Comparison of ENCODE assay signal across 9 mouse cellular contexts in genomic region chr4:43760460-43760859, GRCm38 (mm10). TPM values are rescaled to one million over a fixed set of nuclear protein-coding genes. Genes with fewer than 3 reads are reported as not detected.
DNase-seq lines count a peak whose midpoint lies in the region; ATAC-seq and TF ChIP-seq lines count a peak whose summit lies in the region.
"Had no signal": no experiment of that assay in that cellular context is flagged by ENCODE, and none has a peak within 500 bp of the region (broad histone marks: within the 10 kb centered on the region; RNA-seq: fewer than 3 reads in every experiment).

No protein-coding gene starts in this region.

- no peaks in the 10 kb centered on the region for H3K36me3 ChIP-seq in forebrain, embryonic 14.5 days (ENCODE audit: control insufficient read depth, insufficient read depth, low read length)
- no peaks in the 10 kb centered on the region for H3K36me3 ChIP-seq in forebrain, embryonic 12.5 days (replicated peaks)
- H3K36me3 ChIP-seq in midbrain, postnatal 0 days (ENCODE audit: insufficient read depth, low read length) = no peaks in the 10 kb centered on the region
- H3K36me3 ChIP-seq in midbrain, embryonic 15.5 days (replicated peaks) = no peaks in the 10 kb centered on the region
- H3K36me3 ChIP-seq: heart, embryonic 15.5 days had no signal

- H3K9ac ChIP-seq in forebrain, embryonic 14.5 days (ENCODE audit: low read length) = no peak overlapping the region
- H3K9ac ChIP-seq in forebrain, embryonic 12.5 days = no peak overlapping the region
- no peak overlapping the region for H3K9ac ChIP-seq in midbrain, postnatal 0 days (replicated peaks; ENCODE audit: low read length, poor library complexity, severe bottlenecking)
- H3K9ac ChIP-seq in midbrain, embryonic 15.5 days = no peak overlapping the region
- H3K9ac ChIP-seq: heart, embryonic 15.5 days had no signal

- H3K4me2 ChIP-seq in forebrain, embryonic 14.5 days (ENCODE audit: low read length) = no peak overlapping the region
- H3K4me2 ChIP-seq in forebrain, embryonic 12.5 days = no peak overlapping the region
- no peak overlapping the region for H3K4me2 ChIP-seq in midbrain, postnatal 0 days (ENCODE audit: low read depth, low read length, poor library complexity, severe bottlenecking)
- H3K4me2 ChIP-seq in midbrain, embryonic 15.5 days = no peak overlapping the region
- H3K4me2 ChIP-seq: heart, embryonic 15.5 days had no signal

- DNase-seq in forebrain, embryonic 14.5 days (ENCODE audit: low spot score) = peak; percentile 6
- no peak for DNase-seq in midbrain, postnatal 0 days (ENCODE audit: low spot score)
- peak; percentile 81 for DNase-seq in adrenal gland, postnatal 14 days
- peak; percentile 42 for DNase-seq in induced T-regulatory cell, adult 2 months (ENCODE audit: low read depth)
- peak; percentile 75 for DNase-seq in lung, postnatal 36 days
- DNase-seq in yolk sac, embryonic 10.5 days (ENCODE audit: low spot score) = no peak

- H3K4me3 ChIP-seq in forebrain, embryonic 14.5 days (ENCODE audit: low read depth, low read length) = no peak overlapping the region
- H3K4me3 ChIP-seq in forebrain, embryonic 12.5 days (replicated peaks) = no peak overlapping the region
- no peak overlapping the region for H3K4me3 ChIP-seq in midbrain, postnatal 0 days (ENCODE audit: low read depth, low read length)
- H3K4me3 ChIP-seq in midbrain, embryonic 15.5 days = no peak overlapping the region
- H3K4me3 ChIP-seq: heart, embryonic 15.5 days had no signal

- no peaks in the 10 kb centered on the region for H3K9me3 ChIP-seq in forebrain, embryonic 14.5 days (replicated peaks; ENCODE audit: control insufficient read depth, low read length)
- no peaks in the 10 kb centered on the region for H3K9me3 ChIP-seq in forebrain, embryonic 12.5 days
- no peaks in the 10 kb centered on the region for H3K9me3 ChIP-seq in midbrain, postnatal 0 days (ENCODE audit: low read length)
- no peaks in the 10 kb centered on the region for H3K9me3 ChIP-seq in midbrain, embryonic 15.5 days
- H3K9me3 ChIP-seq: heart, embryonic 15.5 days had no signal

- WGBS in forebrain, embryonic 14.5 days = 73% methylated on average over 10 of the region's 10 CpGs
- WGBS in forebrain, embryonic 12.5 days = 75% methylated on average over 10 of the region's 10 CpGs
- WGBS in midbrain, postnatal 0 days = 75% methylated on average over 10 of the region's 10 CpGs
- WGBS in midbrain, embryonic 15.5 days = 67% methylated on average over 10 of the region's 10 CpGs

- no peak overlapping the region for H3K27ac ChIP-seq in forebrain, embryonic 14.5 days (ENCODE audit: low read depth, low read length)
- H3K27ac ChIP-seq in forebrain, embryonic 12.5 days = no peak overlapping the region
- H3K27ac ChIP-seq in midbrain, postnatal 0 days (ENCODE audit: low read depth, low read length) = no peak overlapping the region
- H3K27ac ChIP-seq in midbrain, embryonic 15.5 days = no peak overlapping the region
- H3K27ac ChIP-seq: heart, embryonic 15.5 days had no signal

- H3K27me3 ChIP-seq in forebrain, embryonic 14.5 days (replicated peaks; ENCODE audit: control insufficient read depth, insufficient read depth, low read length) = no peaks in the 10 kb centered on the region
- no peaks in the 10 kb centered on the region for H3K27me3 ChIP-seq in forebrain, embryonic 12.5 days
- H3K27me3 ChIP-seq in midbrain, postnatal 0 days (ENCODE audit: insufficient read depth, low read length) = no peaks in the 10 kb centered on the region
- no peaks in the 10 kb centered on the region for H3K27me3 ChIP-seq in midbrain, embryonic 15.5 days (replicated peaks)
- H3K27me3 ChIP-seq: heart, embryonic 15.5 days had no signal

- peak; percentile 53 for TF ChIP-seq CTCF in midbrain, postnatal 0 days (IDR thresholded peaks at IDR 0.05)

- ATAC-seq in forebrain, embryonic 14.5 days = no peak
- ATAC-seq in forebrain, embryonic 12.5 days (ENCODE audit: low FRiP score) = no peak
- no peak for ATAC-seq in midbrain, postnatal 0 days (ENCODE audit: low FRiP score)
- no peak for ATAC-seq in midbrain, embryonic 15.5 days (replicated peaks)

- H3K4me1 ChIP-seq in forebrain, embryonic 14.5 days (ENCODE audit: control insufficient read depth, insufficient read depth, low read length) = no peaks in the 10 kb centered on the region
- H3K4me1 ChIP-seq in forebrain, embryonic 12.5 days = no peaks in the 10 kb centered on the region
- H3K4me1 ChIP-seq in midbrain, postnatal 0 days (ENCODE audit: insufficient read depth, low read length) = no peaks in the 10 kb centered on the region
- H3K4me1 ChIP-seq in midbrain, embryonic 15.5 days = no peaks in the 10 kb centered on the region

RNA-seq across cellular contexts. Expression of gene Olfr159, which starts 10.3 kb away (rescaled TPM):
- not detected in 2 replicates for polyA plus RNA-seq in forebrain, embryonic 14.5 days (2014; fragmentation: Nextera tagmentation; extraction: Ambion mirVana)
- not detected in 2 replicates for polyA plus RNA-seq in forebrain, embryonic 12.5 days (2016; fragmentation: Nextera tagmentation; extraction: Ambion mirVana)
- not detected in 2 replicates for total RNA-seq in midbrain, postnatal 0 days (2014; rRNA removed)
- polyA plus RNA-seq in midbrain, postnatal 0 days (2015; fragmentation: Nextera tagmentation; extraction: Ambion mirVana) = not detected in 2 replicates
- not detected in 2 replicates for polyA plus RNA-seq in midbrain, embryonic 15.5 days (2015; fragmentation: Nextera tagmentation; extraction: Ambion mirVana)
- total RNA-seq in adrenal gland, postnatal 14 days (2021) = not detected in 2 replicates
- polyA plus RNA-seq: heart, embryonic 15.5 days had no signal

RNA-seq across cellular contexts. Expression of gene Spaar, which starts 30.6 kb away (rescaled TPM):
- 0.06 TPM in 1 of 2 replicates, not detected in the other for polyA plus RNA-seq in forebrain, embryonic 14.5 days (2014; fragmentation: Nextera tagmentation; extraction: Ambion mirVana)
- polyA plus RNA-seq in forebrain, embryonic 12.5 days (2016; fragmentation: Nextera tagmentation; extraction: Ambion mirVana) = not detected in 2 replicates
- total RNA-seq in midbrain, postnatal 0 days (2014; rRNA removed) = not detected in 2 replicates
- polyA plus RNA-seq in midbrain, postnatal 0 days (2015; fragmentation: Nextera tagmentation; extraction: Ambion mirVana) = 0.07 and 0.28 TPM in 2 replicates
- 0.06 TPM in 1 of 2 replicates, not detected in the other for polyA plus RNA-seq in midbrain, embryonic 15.5 days (2015; fragmentation: Nextera tagmentation; extraction: Ambion mirVana)
- total RNA-seq in adrenal gland, postnatal 14 days (2021) = 4.2 and 6.2 TPM in 2 replicates

RNA-seq across cellular contexts. Expression of gene Hrct1, which starts 33.5 kb away (rescaled TPM):
- 0.36 and 0.45 TPM in 2 replicates for polyA plus RNA-seq in forebrain, embryonic 14.5 days (2014; fragmentation: Nextera tagmentation; extraction: Ambion mirVana)
- polyA plus RNA-seq in forebrain, embryonic 12.5 days (2016; fragmentation: Nextera tagmentation; extraction: Ambion mirVana) = 0.13 TPM in 1 of 2 replicates, not detected in the other
- 1.1 TPM in 2 replicates for total RNA-seq in midbrain, postnatal 0 days (2014; rRNA removed)
- polyA plus RNA-seq in midbrain, postnatal 0 days (2015; fragmentation: Nextera tagmentation; extraction: Ambion mirVana) = 0.72 and 1.1 TPM in 2 replicates
- 0.50 and 0.61 TPM in 2 replicates for polyA plus RNA-seq in midbrain, embryonic 15.5 days (2015; fragmentation: Nextera tagmentation; extraction: Ambion mirVana)
- 4.4 and 6.2 TPM in 2 replicates for total RNA-seq in adrenal gland, postnatal 14 days (2021)

RNA-seq across cellular contexts. Expression of gene Olfr71, which starts 50.4 kb away (rescaled TPM):
- polyA plus RNA-seq in forebrain, embryonic 14.5 days (2014; fragmentation: Nextera tagmentation; extraction: Ambion mirVana) = not detected in 2 replicates
- 0.09 TPM in 1 of 2 replicates, not detected in the other for polyA plus RNA-seq in forebrain, embryonic 12.5 days (2016; fragmentation: Nextera tagmentation; extraction: Ambion mirVana)
- total RNA-seq in midbrain, postnatal 0 days (2014; rRNA removed) = not detected in 2 replicates
- polyA plus RNA-seq in midbrain, postnatal 0 days (2015; fragmentation: Nextera tagmentation; extraction: Ambion mirVana) = not detected in 2 replicates
- polyA plus RNA-seq in midbrain, embryonic 15.5 days (2015; fragmentation: Nextera tagmentation; extraction: Ambion mirVana) = 0.13 TPM in 1 of 2 replicates, not detected in the other
- total RNA-seq in adrenal gland, postnatal 14 days (2021) = not detected in 2 replicates
- polyA plus RNA-seq: heart, embryonic 15.5 days had no signal

RNA-seq across cellular contexts. Expression of gene Olfr70, which starts 59.9 kb away (rescaled TPM):
- not detected in 2 replicates for polyA plus RNA-seq in forebrain, embryonic 14.5 days (2014; fragmentation: Nextera tagmentation; extraction: Ambion mirVana)
- not detected in 2 replicates for polyA plus RNA-seq in forebrain, embryonic 12.5 days (2016; fragmentation: Nextera tagmentation; extraction: Ambion mirVana)
- total RNA-seq in midbrain, postnatal 0 days (2014; rRNA removed) = 0.09 TPM in 1 of 2 replicates, not detected in the other
- not detected in 2 replicates for polyA plus RNA-seq in midbrain, postnatal 0 days (2015; fragmentation: Nextera tagmentation; extraction: Ambion mirVana)
- not detected in 2 replicates for polyA plus RNA-seq in midbrain, embryonic 15.5 days (2015; fragmentation: Nextera tagmentation; extraction: Ambion mirVana)
- not detected in 2 replicates for total RNA-seq in adrenal gland, postnatal 14 days (2021)
- polyA plus RNA-seq: heart, embryonic 15.5 days had no signal

Comparison
In these comparisons a context has a peak if more than half of its experiments do, and no peak if none do; other contexts are left out.
1. DNase-seq: peak in forebrain, embryonic 14.5 days (single experiment), adrenal gland, postnatal 14 days (single experiment), induced T-regulatory cell, adult 2 months (single experiment) and lung, postnatal 36 days (single experiment); none in midbrain, postnatal 0 days (single experiment) and yolk sac, embryonic 10.5 days (single experiment).